In genomic region chr1:154770542-154770941, GRCm38 (mm10) we compare ENCODE assay signal across 22 mouse cellular contexts.
DNase-seq lines count a peak whose midpoint lies in the region; ATAC-seq and TF ChIP-seq lines count a peak whose summit lies in the region.
"Had no signal": no experiment of that assay in that cellular context is flagged by ENCODE, and none has a peak within 500 bp of the region (broad histone marks: within the 10 kb centered on the region; RNA-seq: fewer than 3 reads in every experiment).

No protein-coding gene starts in this region.

- no peak overlapping the region for H3K9ac ChIP-seq in kidney, embryonic 15.5 days
- H3K9ac ChIP-seq in embryonic facial prominence, embryonic 11.5 days (replicated peaks; ENCODE audit: low read length), result no peak overlapping the region
- H3K9ac ChIP-seq: forebrain, embryonic 13.5 days; heart, embryonic 12.5 days; hindbrain, embryonic 12.5 days; liver, postnatal 0 days had no signal

- no peaks in the 10 kb centered on the region for H3K9me3 ChIP-seq in kidney, embryonic 15.5 days (replicated peaks)
- no peaks in the 10 kb centered on the region for H3K9me3 ChIP-seq in embryonic facial prominence, embryonic 11.5 days (replicated peaks; ENCODE audit: control insufficient read depth, low read length)
- H3K9me3 ChIP-seq: forebrain, embryonic 13.5 days; hindbrain, embryonic 12.5 days had no signal

- H3K4me1 ChIP-seq in kidney, embryonic 15.5 days, result no peaks in the 10 kb centered on the region
- no peaks in the 10 kb centered on the region for H3K4me1 ChIP-seq in embryonic facial prominence, embryonic 11.5 days (ENCODE audit: control insufficient read depth, insufficient read depth, low read length)
- H3K4me1 ChIP-seq: heart, embryonic 12.5 days; hindbrain, embryonic 12.5 days had no signal

- DNase-seq in kidney, adult 9 months, result no peak
- peak; percentile 34 for DNase-seq in R1 (ENCODE audit: low read depth, low spot score)
- DNase-seq in brain, embryonic 14.5 days (ENCODE audit: low read depth), result peak; percentile 48
- DNase-seq in embryonic facial prominence, embryonic 11.5 days (ENCODE audit: low spot score), result peak; percentile 60
- DNase-seq in spleen, adult 12 weeks (ENCODE audit: low spot score), result no peak
- DNase-seq in right cerebral cortex, postnatal 4 days, result no peak
- DNase-seq: adrenal gland, postnatal 14 days; gastrocnemius, adult 2 months; heart, postnatal 10 days; kidney, adult 8-10 months; layer of hippocampus, adult 9-11 months; liver, postnatal 0 days; right cerebral cortex, postnatal 14 days had no signal

- no peaks in the 10 kb centered on the region for H3K36me3 ChIP-seq in kidney, embryonic 15.5 days
- no peaks in the 10 kb centered on the region for H3K36me3 ChIP-seq in embryonic facial prominence, embryonic 11.5 days (replicated peaks; ENCODE audit: control insufficient read depth, insufficient read depth, low read depth, low read length)
- H3K36me3 ChIP-seq: heart, embryonic 12.5 days; hindbrain, embryonic 12.5 days had no signal

- H3K4me3 ChIP-seq in kidney, embryonic 15.5 days (replicated peaks), result no peak overlapping the region
- H3K4me3 ChIP-seq in embryonic facial prominence, embryonic 11.5 days (ENCODE audit: low read depth, low read length), result no peak overlapping the region
- H3K4me3 ChIP-seq: erythroblast, embryonic 14.5 days; forebrain, embryonic 13.5 days; gastrocnemius, adult 2 months; heart, embryonic 12.5 days; hindbrain, embryonic 12.5 days; left cerebral cortex, adult 2 months had no signal

- TF ChIP-seq CTCF in brain, embryonic 14.5 days (IDR thresholded peaks at IDR 0.05; ENCODE audit: borderline replicate concordance, extremely low read depth, insufficient read depth, insufficient read length), result no peak

- ATAC-seq in kidney, embryonic 15.5 days (replicated peaks; ENCODE audit: low FRiP score), result peak; percentile 76; the same call in 1 of the 2 replicates
- 0 out of 2 replicates have a peak, but pooled peaks have one; percentile 48 for ATAC-seq in embryonic facial prominence, embryonic 11.5 days (replicated peaks; ENCODE audit: insufficient number of reproducible peaks, low FRiP score, low TSS enrichment, low read depth)
- ATAC-seq: forebrain, embryonic 13.5 days; liver, postnatal 0 days; lung, postnatal 0 days had no signal

- no peaks in the 10 kb centered on the region for H3K27me3 ChIP-seq in kidney, embryonic 15.5 days
- H3K27me3 ChIP-seq in embryonic facial prominence, embryonic 11.5 days (ENCODE audit: control insufficient read depth, insufficient read depth, low read length), result no peaks in the 10 kb centered on the region
- H3K27me3 ChIP-seq: forebrain, embryonic 13.5 days; heart, embryonic 12.5 days; hindbrain, embryonic 12.5 days had no signal

- no peak overlapping the region for H3K4me2 ChIP-seq in kidney, embryonic 15.5 days
- H3K4me2 ChIP-seq in embryonic facial prominence, embryonic 11.5 days (ENCODE audit: low read depth, low read length), result no peak overlapping the region
- H3K4me2 ChIP-seq: forebrain, embryonic 13.5 days; heart, embryonic 12.5 days; hindbrain, embryonic 12.5 days; liver, embryonic 11.5 days had no signal

- no peak for TF ChIP-seq POLR2A in brain, embryonic 14.5 days (IDR thresholded peaks at IDR 0.05; ENCODE audit: borderline replicate concordance, extremely low read depth, insufficient read depth, insufficient read length, poor library complexity, severe bottlenecking)

- 43% methylated on average over 3 of the region's 3 CpGs for WGBS in kidney, embryonic 15.5 days
- 36% methylated on average over 3 of the region's 3 CpGs for WGBS in embryonic facial prominence, embryonic 11.5 days

- H3K27ac ChIP-seq in kidney, embryonic 15.5 days, result no peak overlapping the region
- H3K27ac ChIP-seq in embryonic facial prominence, embryonic 11.5 days (replicated peaks; ENCODE audit: low read depth, low read length), result no peak overlapping the region
- H3K27ac ChIP-seq: forebrain, embryonic 13.5 days; gastrocnemius, adult 2 months; hindbrain, embryonic 12.5 days; left cerebral cortex, adult 2 months; macrophage had no signal

Comparison
In these comparisons a context has a peak if more than half of its experiments do, and no peak if none do; other contexts are left out.
1. DNase-seq: peak in R1 (single experiment), brain, embryonic 14.5 days (single experiment) and embryonic facial prominence, embryonic 11.5 days (single experiment); none in kidney, adult 9 months (single experiment), spleen, adult 12 weeks (single experiment) and right cerebral cortex, postnatal 4 days (single experiment).